Mouse (Mus musculus) lung, postnatal 36 days (tissue): ENCODE measurements around the gene Gm3264.
"Not testable (repeated sequence)": the region's sequence is repeated elsewhere in the genome, so short reads cannot be mapped to it uniquely, and the experiment has no call there.

Experiments used
- DNase-seq: peaks from one replicate; pipeline ENCODE4 v3.0.0; 2022; ENCODE audit warnings: mixed read lengths

Gene Gm3264

GRCm38 (mm10) chr14:4855299-4855980, at the start of gene Gm3264:
Gm3264 (plus strand) TSS chr14:4855576.
- DNase-seq = peak; percentile 1

GRCm38 (mm10) chr14:4806421-4806820, 49.0 kb upstream of the Gm3264 start:
- not testable (repeated sequence) for DNase-seq

- DNase-seq = not testable (repeated sequence)
These were observed 33.4 kb upstream of the Gm3264 start for GRCm38 (mm10) chr14:4821950-4822349.

GRCm38 (mm10) chr14:4837806-4838205, 17.6 kb upstream of the Gm3264 start, which contains the start of gene Gm3269:
Gm3269 (plus strand) TSS chr14:4838106.
- not testable (repeated sequence) for DNase-seq

- DNase-seq = not testable (repeated sequence)
These were observed 36.7 kb downstream of the Gm3264 start, which contains the start of gene Gm3278 for GRCm38 (mm10) chr14:4892116-4892515. Gm3278 (plus strand) TSS chr14:4892416.
